Mouse (Mus musculus): ENCODE measurements around the gene Sertad4.

DNA sequence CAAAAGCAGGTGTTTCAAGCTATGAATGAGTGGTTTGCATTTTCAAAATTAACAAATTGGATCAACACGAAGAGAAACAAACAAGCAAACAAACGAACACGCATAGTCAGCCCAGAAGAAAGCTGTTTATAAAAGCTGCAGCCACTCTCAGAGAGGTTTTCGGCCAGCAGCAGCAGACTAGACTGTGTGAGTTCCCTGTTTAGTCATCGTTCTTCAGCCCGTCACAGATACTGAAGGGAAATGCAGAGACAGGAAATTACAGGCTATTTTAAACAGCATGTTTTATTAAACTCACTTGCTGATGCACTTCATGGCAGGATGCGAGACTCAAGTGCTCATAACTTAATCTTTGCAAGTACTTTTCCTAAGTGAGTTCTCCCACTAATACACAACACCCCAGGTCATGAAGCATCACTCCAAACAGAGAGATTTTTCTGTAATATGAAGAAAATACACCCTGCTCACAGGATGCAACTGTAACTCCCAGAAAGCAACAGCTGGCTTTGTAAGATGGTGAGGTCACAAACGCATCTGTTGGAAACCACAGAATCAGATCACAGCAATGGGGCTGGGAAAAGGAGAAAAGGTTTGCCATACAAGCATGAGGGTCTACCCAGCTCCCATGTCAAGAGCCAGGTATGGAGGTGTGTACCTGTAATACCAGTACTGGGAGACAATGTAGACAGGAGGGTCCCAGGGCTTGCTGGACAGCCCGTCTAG lies 14.3 kb downstream of the Sertad4 start:
- TF ChIP-seq CHD2 (IDR thresholded peaks at IDR 0.05; ENCODE audit: low read depth, low read length) = no peak
- TF ChIP-seq ZNF384 (IDR thresholded peaks at IDR 0.05; ENCODE audit: low read depth, low read length) = no peak
- TF ChIP-seq MAFK (IDR thresholded peaks at IDR 0.05; ENCODE audit: insufficient read depth, low read depth, low read length) = no peak
- no peak for TF ChIP-seq HCFC1 (IDR thresholded peaks at IDR 0.05; ENCODE audit: borderline replicate concordance, insufficient read depth, low read length)
- TF ChIP-seq ZC3H11A (IDR thresholded peaks at IDR 0.05; ENCODE audit: borderline replicate concordance, low read depth, low read length) = no peak

Measured in ES-E14 (cell line).